Mouse (Mus musculus) bone marrow macrophage, adult 2 months (primary cell): ENCODE measurements at regions not wholly inside any gene's neighbourhood (a gene's known extent, or its start where the extent isn't known, plus 50 kb on each side); places are given as distances from the start of the nearest gene placed in this dataset.

Experiments
- H3K27ac ChIP-seq: 2 replicates; pipeline ENCODE4 v1.5.1; 2012; ENCODE audit warnings: low read depth, low read length; ENCODE audit not compliant: insufficient read depth
- H3K4me1 ChIP-seq: 2 replicates; pipeline ENCODE4 v1.6.1; 2012; ENCODE audit warnings: low read length; ENCODE audit not compliant: control insufficient read depth, insufficient read depth
- H3K4me3 ChIP-seq: 2 replicates; pipeline ENCODE4 v1.5.1; 2012; ENCODE audit warnings: mild to moderate bottlenecking, low read length, moderate library complexity; ENCODE audit not compliant: insufficient read depth
- CTCF ChIP-seq: IDR thresholded peaks from 2 replicates; pipeline ENCODE4 v1.5.1; 2012; ENCODE audit warnings: low read depth, mild to moderate bottlenecking, low read length, moderate library complexity
- POLR2A ChIP-seq: IDR thresholded peaks from 2 replicates; pipeline ENCODE4 v1.6.1; 2012; ENCODE audit warnings: mild to moderate bottlenecking, low read depth, low read length, borderline replicate concordance

- H3K4me1 ChIP-seq, result no peaks in the 10 kb centered on the region
- TF ChIP-seq POLR2A, result no peak
- TF ChIP-seq CTCF, result no peak
- no peak overlapping the region for H3K4me3 ChIP-seq
- H3K27ac ChIP-seq, result no peak overlapping the region
Observed at GRCm38 (mm10) chr3:149820670-149821069, 830.3 kb upstream of the Adgrl2 start.

- H3K4me3 ChIP-seq, result no peak overlapping the region
- TF ChIP-seq CTCF (no peak), POLR2A (no peak)
Observed at GRCm38 (mm10) chr3:149819863-149820262, 829.5 kb upstream of the Adgrl2 start.

GRCm38 (mm10) chr3:149819081-149819480 is 828.7 kb upstream of the Adgrl2 start:
- H3K4me1 ChIP-seq, result no peaks in the 10 kb centered on the region
- H3K27ac ChIP-seq, result no peak overlapping the region
- H3K4me3 ChIP-seq, result no peak overlapping the region
- TF ChIP-seq CTCF, result no peak
- TF ChIP-seq POLR2A, result no peak

More at GRCm38 (mm10) chr3:149819863-149820262, 829.5 kb upstream of the Adgrl2 start:
- Histone ChIP-seq H3K4me1 (no peaks in the 10 kb centered on the region), H3K27ac (no peak overlapping the region)

GRCm38 (mm10) chr3:149811036-149811435 is 820.7 kb upstream of the Adgrl2 start:
- Histone ChIP-seq H3K27ac (no peak overlapping the region), H3K4me1 (no peaks in the 10 kb centered on the region), H3K4me3 (no peak overlapping the region)
- no peak for TF ChIP-seq CTCF
- no peak for TF ChIP-seq POLR2A

GRCm38 (mm10) chr3:149805345-149805744 is 815.0 kb upstream of the Adgrl2 start:
- no peak overlapping the region for H3K27ac ChIP-seq
- no peaks in the 10 kb centered on the region for H3K4me1 ChIP-seq

GRCm38 (mm10) chr3:149796123-149796522 is 805.8 kb upstream of the Adgrl2 start:
- Histone ChIP-seq H3K4me3 (no peak overlapping the region), H3K4me1 (no peaks in the 10 kb centered on the region), H3K27ac (no peak overlapping the region)
- TF ChIP-seq CTCF (no peak), POLR2A (no peak)

More at GRCm38 (mm10) chr3:149805345-149805744, 815.0 kb upstream of the Adgrl2 start:
- no peak overlapping the region for H3K4me3 ChIP-seq
- no peak for TF ChIP-seq CTCF
- no peak for TF ChIP-seq POLR2A

GRCm38 (mm10) chr3:149791593-149791992 is 801.2 kb upstream of the Adgrl2 start:
- TF ChIP-seq CTCF (no peak), POLR2A (no peak)
- Histone ChIP-seq H3K27ac (no peak overlapping the region), H3K4me3 (no peak overlapping the region), H3K4me1 (no peaks in the 10 kb centered on the region)

GRCm38 (mm10) chr3:149786096-149786495 is 795.7 kb upstream of the Adgrl2 start:
- Histone ChIP-seq H3K4me1 (no peaks in the 10 kb centered on the region), H3K27ac (no peak overlapping the region), H3K4me3 (no peak overlapping the region)
- TF ChIP-seq POLR2A (no peak), CTCF (no peak)

- Histone ChIP-seq H3K27ac (no peak overlapping the region), H3K4me3 (no peak overlapping the region), H3K4me1 (no peaks in the 10 kb centered on the region)
- TF ChIP-seq CTCF, result no peak
- no peak for TF ChIP-seq POLR2A
Observed at GRCm38 (mm10) chr3:149783903-149784608, 793.7 kb upstream of the Adgrl2 start.

- Histone ChIP-seq H3K27ac (no peak overlapping the region), H3K4me3 (no peak overlapping the region), H3K4me1 (no peaks in the 10 kb centered on the region)
- no peak for TF ChIP-seq CTCF
- TF ChIP-seq POLR2A, result no peak
Observed at GRCm38 (mm10) chr3:149767847-149768421, 777.6 kb upstream of the Adgrl2 start.

- no peaks in the 10 kb centered on the region for H3K4me1 ChIP-seq
- no peak overlapping the region for H3K4me3 ChIP-seq
- TF ChIP-seq CTCF, result no peak
- TF ChIP-seq POLR2A, result no peak
- no peak overlapping the region for H3K27ac ChIP-seq
Observed at GRCm38 (mm10) chr3:149761245-149761644, 770.9 kb upstream of the Adgrl2 start.
